In genomic region chr1:119522726-119523125, GRCm38 (mm10) we compare ENCODE assay signal across 23 mouse cellular contexts. TPM values are rescaled to one million over a fixed set of nuclear protein-coding genes. Genes with fewer than 3 reads are reported as not detected.
A peak's percentile ranks its signal among the peaks of the same experiment; 100 is the strongest.
DNase-seq lines count a peak whose midpoint lies in the region; ATAC-seq lines count a peak whose summit lies in the region.
"Had no signal": no experiment of that assay in that cellular context is flagged by ENCODE, and none has a peak within 500 bp of the region (broad histone marks: within the 10 kb centered on the region; RNA-seq: fewer than 3 reads in every experiment).

No protein-coding gene starts in this region.

- no peak overlapping the region for H3K4me2 ChIP-seq in kidney, embryonic 14.5 days (replicated peaks; ENCODE audit: low read depth, low read length)
- H3K4me2 ChIP-seq: embryonic facial prominence, embryonic 15.5 days; heart, embryonic 12.5 days; hindbrain, embryonic 14.5 days; midbrain, embryonic 12.5 days; neural tube, embryonic 13.5 days; stomach, embryonic 15.5 days had no signal

- H3K27ac ChIP-seq in kidney, embryonic 14.5 days (ENCODE audit: low read depth, low read length), result no peak overlapping the region
- H3K27ac ChIP-seq: embryonic facial prominence, embryonic 15.5 days; forebrain, embryonic 10.5 days; gastrocnemius, adult 2 months; hindbrain, embryonic 14.5 days; macrophage; midbrain, embryonic 12.5 days; neural tube, embryonic 13.5 days; stomach, embryonic 15.5 days had no signal

- peaks cover 6% of the 10 kb centered on the region for H3K36me3 ChIP-seq in kidney, embryonic 14.5 days (ENCODE audit: control insufficient read depth, insufficient read depth, low read length)

- peak; percentile 61 for DNase-seq in kidney, adult 18-20 months
- peak; percentile 46 for DNase-seq in adipocyte (ENCODE audit: low spot score)
- DNase-seq in kidney, adult 8-10 months, result peak; percentile 79 to 88
- peak; percentile 69 to 87 for DNase-seq in kidney, postnatal 36 days
- DNase-seq in gastrocnemius, postnatal 14 days, result no peak
- no peak for DNase-seq in frontal cortex, adult 2 months (ENCODE audit: extremely low spot score in 1 of 2, low spot score in 1 of 2)
- DNase-seq: adrenal gland, postnatal 36 days; cerebellum, adult 18-20 months; cerebellum, postnatal 36 days; gastrocnemius, adult 2 months; heart, postnatal 14 days; right cerebral cortex, postnatal 14 days; thymus, adult 2 months had no signal

- peaks cover 14% of the 10 kb centered on the region; the same call in 1 of the 2 replicates for H3K4me1 ChIP-seq in kidney, embryonic 14.5 days (ENCODE audit: control insufficient read depth, insufficient read depth, low read length)

- intact Hi-C loops in gastrocnemius, postnatal 14 days (cut with DNase I; ENCODE audit: low total_unique reads), result no loop called here

- H3K9me3 ChIP-seq in kidney, embryonic 14.5 days (ENCODE audit: control insufficient read depth, low read length), result peaks cover 9% of the 10 kb centered on the region
- H3K9me3 ChIP-seq: embryonic facial prominence, embryonic 15.5 days; midbrain, embryonic 12.5 days; neural tube, embryonic 13.5 days; stomach, embryonic 15.5 days had no signal

- H3K9ac ChIP-seq in kidney, embryonic 14.5 days (ENCODE audit: low read depth, low read length), result no peak overlapping the region
- H3K9ac ChIP-seq: embryonic facial prominence, embryonic 15.5 days; heart, embryonic 12.5 days; hindbrain, embryonic 14.5 days; midbrain, embryonic 12.5 days; neural tube, embryonic 13.5 days; stomach, embryonic 15.5 days had no signal

- 79% methylated on average over 4 of the region's 4 CpGs for WGBS in kidney, embryonic 14.5 days

- H3K4me3 ChIP-seq in kidney, embryonic 14.5 days (ENCODE audit: low read length), result no peak overlapping the region
- H3K4me3 ChIP-seq: embryonic facial prominence, embryonic 15.5 days; forebrain, embryonic 10.5 days; gastrocnemius, adult 2 months; heart, embryonic 12.5 days; midbrain, embryonic 12.5 days; neural tube, embryonic 13.5 days; stomach, embryonic 15.5 days had no signal

- no peak for ATAC-seq in kidney, embryonic 14.5 days (ENCODE audit: low FRiP score, low TSS enrichment)
- ATAC-seq in activated CD4-positive, CD25-positive, alpha-beta regulatory T cell, adult 4 months, result no peak

- no peaks in the 10 kb centered on the region for H3K27me3 ChIP-seq in kidney, embryonic 14.5 days (ENCODE audit: control insufficient read depth, insufficient read depth, low read length)
- H3K27me3 ChIP-seq: embryonic facial prominence, embryonic 15.5 days; heart, embryonic 12.5 days; midbrain, embryonic 12.5 days; neural tube, embryonic 13.5 days; stomach, embryonic 15.5 days had no signal

RNA-seq across cellular contexts. Expression of gene Tmem185b, which starts 3.2 kb away (rescaled TPM):
- polyA plus RNA-seq in kidney, embryonic 14.5 days (2014; fragmentation: Nextera tagmentation; extraction: Ambion mirVana), result 23.8 and 28.4 TPM in 2 replicates
- 10 to 100 TPM; 17.3 to 18.4 TPM for polyA plus RNA-seq in activated CD4-positive, CD25-positive, alpha-beta regulatory T cell, adult 4 months (2017; shearing (Covaris generic))
- total RNA-seq in gastrocnemius, postnatal 14 days (2021), result 1 to 10 TPM; 5.5 to 5.9 TPM
- 11.7 and 12.8 TPM in 2 replicates for polyA plus RNA-seq in frontal cortex, adult 2 months (2012; rRNA removed)

RNA-seq across cellular contexts. Expression of gene Ralb, which starts 18.1 kb away (rescaled TPM):
- 84.7 and 123 TPM in 2 replicates for polyA plus RNA-seq in kidney, embryonic 14.5 days (2014; fragmentation: Nextera tagmentation; extraction: Ambion mirVana)
- 10 to 100 TPM; 12.2 to 14.2 TPM for polyA plus RNA-seq in activated CD4-positive, CD25-positive, alpha-beta regulatory T cell, adult 4 months (2017; shearing (Covaris generic))
- total RNA-seq in gastrocnemius, postnatal 14 days (2021), result 10 to 100 TPM; 17.2 to 18.9 TPM
- polyA plus RNA-seq in frontal cortex, adult 2 months (2012; rRNA removed), result 27.7 and 29.6 TPM in 2 replicates

Comparison
In these comparisons a context has a peak if more than half of its experiments do, and no peak if none do; other contexts are left out.
1. DNase-seq: peak in kidney, adult 18-20 months (single experiment), adipocyte (single experiment), kidney, adult 8-10 months (2 of 2) and kidney, postnatal 36 days (2 of 2); none in gastrocnemius, postnatal 14 days (single experiment) and frontal cortex, adult 2 months (0 of 2).